31 mouse cellular contexts compared by ENCODE assay signal in the genomic region with DNA sequence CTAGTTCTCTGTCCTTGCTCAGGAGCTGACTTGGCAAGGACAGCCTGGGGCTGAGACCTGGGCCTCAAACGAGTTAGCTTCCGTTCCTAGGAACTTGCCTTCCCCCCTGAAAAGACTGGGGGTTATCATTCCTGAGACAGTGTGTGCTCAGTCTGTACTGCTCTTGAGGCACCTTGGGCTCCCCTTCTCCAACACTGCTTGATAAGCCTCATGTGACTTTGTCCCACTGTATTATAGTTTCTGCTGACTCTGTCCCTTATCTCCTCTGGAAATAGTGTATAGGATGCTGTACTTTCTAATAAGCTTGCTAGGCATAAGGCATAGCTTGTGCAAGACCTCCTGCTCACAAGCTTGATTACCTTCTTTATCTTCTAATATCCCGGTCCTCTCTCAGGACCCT.
"Had no signal": no experiment of that assay in that cellular context is flagged by ENCODE, and none has a peak within 500 bp of the region (broad histone marks: within the 10 kb centered on the region; RNA-seq: fewer than 3 reads in every experiment).

No protein-coding gene starts in this region.

- H3K9me3 ChIP-seq: heart, embryonic 10.5 days; heart, embryonic 12.5 days; heart, embryonic 13.5 days; heart, embryonic 15.5 days; hindbrain, embryonic 10.5 days; hindbrain, embryonic 12.5 days; hindbrain, embryonic 13.5 days; hindbrain, embryonic 15.5 days; kidney, embryonic 15.5 days had no signal

- H3K4me1 ChIP-seq: heart, embryonic 10.5 days; heart, embryonic 12.5 days; heart, embryonic 13.5 days; heart, embryonic 15.5 days; hindbrain, embryonic 12.5 days; hindbrain, embryonic 13.5 days; hindbrain, embryonic 15.5 days; kidney, embryonic 15.5 days had no signal

- DNase-seq: heart, postnatal 10 days; heart, postnatal 14 days; heart, postnatal 36 days; heart, postnatal 4 days; kidney, adult 11 months; kidney, adult 18-20 months; kidney, adult 8-10 months; kidney, adult 9 months; kidney, postnatal 10 days; kidney, postnatal 14 days; kidney, postnatal 25 days; kidney, postnatal 36 days; kidney, postnatal 4 days; layer of hippocampus, adult 9-11 months; layer of hippocampus, postnatal 36 days had no signal

- H3K4me3 ChIP-seq: heart, embryonic 10.5 days; heart, embryonic 12.5 days; heart, embryonic 13.5 days; heart, embryonic 15.5 days; hindbrain, embryonic 10.5 days; hindbrain, embryonic 12.5 days; hindbrain, embryonic 13.5 days; hindbrain, embryonic 15.5 days; kidney, embryonic 15.5 days; layer of hippocampus, adult 2 months; left cerebral cortex, adult 2 months had no signal

- H3K27ac ChIP-seq: heart, embryonic 10.5 days; heart, embryonic 13.5 days; heart, embryonic 15.5 days; hindbrain, embryonic 10.5 days; hindbrain, embryonic 12.5 days; hindbrain, embryonic 13.5 days; hindbrain, embryonic 14.5 days; hindbrain, embryonic 15.5 days; hindbrain, postnatal 0 days; kidney, embryonic 15.5 days; kidney, postnatal 0 days; layer of hippocampus, adult 2 months; left cerebral cortex, adult 2 months had no signal

- H3K9ac ChIP-seq: heart, embryonic 12.5 days; heart, embryonic 13.5 days; heart, embryonic 15.5 days; hindbrain, embryonic 12.5 days; hindbrain, embryonic 13.5 days; hindbrain, embryonic 14.5 days; hindbrain, embryonic 15.5 days; kidney, embryonic 15.5 days had no signal

- ATAC-seq: hindbrain, postnatal 0 days; inflammation-experienced regulatory T-cells, adult 6 months had no signal

- H3K4me2 ChIP-seq: heart, embryonic 11.5 days; heart, embryonic 12.5 days; heart, embryonic 13.5 days; heart, embryonic 15.5 days; hindbrain, embryonic 12.5 days; hindbrain, embryonic 13.5 days; hindbrain, embryonic 14.5 days; hindbrain, embryonic 15.5 days; kidney, embryonic 15.5 days had no signal

- H3K36me3 ChIP-seq: heart, embryonic 10.5 days; heart, embryonic 12.5 days; heart, embryonic 13.5 days; heart, embryonic 15.5 days; hindbrain, embryonic 10.5 days; hindbrain, embryonic 12.5 days; hindbrain, embryonic 13.5 days; hindbrain, embryonic 15.5 days; kidney, embryonic 15.5 days had no signal

- H3K27me3 ChIP-seq: heart, embryonic 13.5 days; heart, embryonic 15.5 days; hindbrain, embryonic 12.5 days; hindbrain, embryonic 13.5 days; hindbrain, embryonic 15.5 days; kidney, embryonic 15.5 days had no signal
